Mouse (Mus musculus) midbrain, embryonic 12.5 days (tissue): ENCODE data around the gene Klc4. TPM values are rescaled to one million over a fixed set of nuclear protein-coding genes. Genes with fewer than 3 reads are reported as not detected.

Experiments
- ATAC-seq: fragments of 200-750 bp; cut with Nextera tagmentation; 2 replicates; pipeline ENCODE4 v1.8.0; 2017; ENCODE audit warnings: low read depth, moderate TSS enrichment, moderate library complexity; ENCODE audit not compliant: low FRiP score
- H3K27ac ChIP-seq: fragments of 300-500 bp; sonication (generic); replicated peaks from 2 replicates; pipeline ENCODE4 v1.5.1; 2016; ENCODE audit warnings: mild to moderate bottlenecking
- H3K27me3 ChIP-seq: fragments of 300-500 bp; sonication (generic); 2 replicates; pipeline ENCODE4 v1.6.1; 2016; ENCODE audit warnings: mild to moderate bottlenecking
- H3K36me3 ChIP-seq: fragments of 300-500 bp; sonication (generic); 2 replicates; pipeline ENCODE4 v1.6.1; 2016
- H3K4me1 ChIP-seq: fragments of 300-500 bp; sonication (generic); 2 replicates; pipeline ENCODE4 v1.6.1; 2016
- H3K4me2 ChIP-seq: fragments of 300-500 bp; sonication (generic); replicated peaks from 2 replicates; pipeline ENCODE4 v1.6.1; 2016; ENCODE audit warnings: mild to moderate bottlenecking, moderate library complexity
- H3K4me3 ChIP-seq: fragments of 300-500 bp; sonication (generic); 2 replicates; pipeline ENCODE4 v1.5.1; 2016; ENCODE audit warnings: mild to moderate bottlenecking
- H3K9ac ChIP-seq: fragments of 300-500 bp; sonication (generic); replicated peaks from 2 replicates; pipeline ENCODE4 v1.6.1; 2016; ENCODE audit warnings: mild to moderate bottlenecking, moderate library complexity
- H3K9me3 ChIP-seq: fragments of 300-500 bp; sonication (generic); 2 replicates; pipeline ENCODE4 v1.6.1; 2016; ENCODE audit warnings: mild to moderate bottlenecking
- WGBS: fragments of 180-500 bp; shearing (Covaris S2); methylation state at CpG from one replicate; pipeline ENCODE4 v1.1.7; 2016; 5-methylcytosine and 5-hydroxymethylcytosine counted together
- polyA plus RNA-seq: library from polyadenylated mRNA; unstranded; fragments of >200 nt; fragmentation: Nextera tagmentation; extraction: Ambion mirVana; gene quantifications from 2 replicates; pipeline ENCODE4 v1.2.1, GENCODE M21; 2016

The Klc4 gene
- polyA plus RNA-seq, 1 experiment from 2014 or later, result 43.6 TPM

GRCm38 (mm10) chr17:46613229-46613628 is 32.6 kb downstream of the Klc4 start:
- H3K27me3 ChIP-seq, result no peaks in the 10 kb centered on the region
- no peak overlapping the region for H3K4me2 ChIP-seq
- 0 out of 2 replicates have a peak, but pooled peaks cover 2% of the 10 kb centered on the region for H3K36me3 ChIP-seq
- H3K9me3 ChIP-seq, result no peaks in the 10 kb centered on the region
- 0 out of 2 replicates have a peak overlapping the region, but pooled peaks have one; percentile 11 for H3K9ac ChIP-seq
- no peak for ATAC-seq
- H3K4me1 ChIP-seq, result peaks cover 51% of the 10 kb centered on the region
- no peak overlapping the region for H3K4me3 ChIP-seq
- peak overlapping the region; percentile 52; the same call in 1 of the 2 replicates for H3K27ac ChIP-seq
- WGBS, result 53% methylated on average over 3 of the region's 3 CpGs

GRCm38 (mm10) chr17:46612820-46613219 is 33.0 kb downstream of the Klc4 start:
- Histone ChIP-seq H3K9ac (no peak overlapping the region), H3K9me3 (no peaks in the 10 kb centered on the region), H3K36me3 (0 out of 2 replicates have a peak, but pooled peaks cover 2% of the 10 kb centered on the region), H3K4me3 (no peak overlapping the region), H3K4me2 (no peak overlapping the region), H3K4me1 (peaks cover 47% of the 10 kb centered on the region), H3K27ac (no peak overlapping the region; the same call in 1 of the 2 replicates), H3K27me3 (no peaks in the 10 kb centered on the region)
- ATAC-seq, result no peak
- 56% methylated on average over 4 of the region's 4 CpGs for WGBS

DNA sequence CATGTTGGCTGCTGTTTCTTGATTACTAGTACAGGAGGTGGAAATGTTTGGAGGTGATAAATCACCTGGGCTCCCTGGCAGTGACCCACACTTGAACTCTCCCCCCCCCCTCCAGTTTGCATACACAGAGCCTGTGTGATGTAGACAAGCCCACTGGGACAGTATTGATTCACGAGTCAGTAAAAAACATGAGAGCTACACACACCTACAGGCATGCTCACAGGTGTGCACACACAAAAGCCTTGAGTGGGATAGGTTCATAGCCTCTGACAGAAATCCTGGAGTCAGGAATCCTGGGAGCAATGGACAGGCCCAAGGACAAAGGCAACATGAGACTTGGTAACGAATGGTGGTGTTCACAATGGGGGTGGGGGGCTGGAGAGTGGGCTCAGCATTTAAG is 33.6 kb downstream of the Klc4 start:
- Histone ChIP-seq H3K36me3 (0 out of 2 replicates have a peak, but pooled peaks cover 2% of the 10 kb centered on the region), H3K9ac (no peak overlapping the region), H3K4me3 (no peak overlapping the region), H3K9me3 (no peaks in the 10 kb centered on the region), H3K27ac (no peak overlapping the region), H3K27me3 (no peaks in the 10 kb centered on the region), H3K4me2 (no peak overlapping the region), H3K4me1 (peaks cover 40% of the 10 kb centered on the region)
- WGBS, result 80% methylated on average over 2 of the region's 2 CpGs
- ATAC-seq, result no peak

DNA sequence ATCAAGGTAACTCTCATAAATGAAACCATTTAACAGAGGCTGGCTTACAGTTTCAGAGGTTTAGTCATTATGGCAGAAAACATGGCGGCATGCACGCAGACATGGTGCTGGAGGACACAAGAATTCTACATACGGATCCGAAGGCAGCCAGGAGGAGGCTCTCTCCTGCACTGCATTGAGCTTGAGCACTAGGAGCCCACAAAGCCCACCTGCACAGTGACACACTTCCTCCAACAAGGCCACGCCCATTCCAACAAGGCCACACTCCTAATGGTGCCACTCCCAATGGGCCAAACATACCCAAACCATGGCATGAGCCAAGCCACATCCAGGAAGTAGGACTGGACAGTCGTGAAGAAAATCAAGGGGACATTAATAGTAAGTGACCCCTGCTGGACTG is 34.5 kb downstream of the Klc4 start:
- Histone ChIP-seq H3K27ac (no peak overlapping the region), H3K4me1 (peaks cover 35% of the 10 kb centered on the region), H3K4me2 (no peak overlapping the region), H3K4me3 (no peak overlapping the region), H3K27me3 (no peaks in the 10 kb centered on the region), H3K9me3 (no peaks in the 10 kb centered on the region), H3K9ac (no peak overlapping the region), H3K36me3 (0 out of 2 replicates have a peak, but pooled peaks cover 2% of the 10 kb centered on the region)
- 95% methylated on average over 6 of the region's 6 CpGs for WGBS
- no peak for ATAC-seq

DNA sequence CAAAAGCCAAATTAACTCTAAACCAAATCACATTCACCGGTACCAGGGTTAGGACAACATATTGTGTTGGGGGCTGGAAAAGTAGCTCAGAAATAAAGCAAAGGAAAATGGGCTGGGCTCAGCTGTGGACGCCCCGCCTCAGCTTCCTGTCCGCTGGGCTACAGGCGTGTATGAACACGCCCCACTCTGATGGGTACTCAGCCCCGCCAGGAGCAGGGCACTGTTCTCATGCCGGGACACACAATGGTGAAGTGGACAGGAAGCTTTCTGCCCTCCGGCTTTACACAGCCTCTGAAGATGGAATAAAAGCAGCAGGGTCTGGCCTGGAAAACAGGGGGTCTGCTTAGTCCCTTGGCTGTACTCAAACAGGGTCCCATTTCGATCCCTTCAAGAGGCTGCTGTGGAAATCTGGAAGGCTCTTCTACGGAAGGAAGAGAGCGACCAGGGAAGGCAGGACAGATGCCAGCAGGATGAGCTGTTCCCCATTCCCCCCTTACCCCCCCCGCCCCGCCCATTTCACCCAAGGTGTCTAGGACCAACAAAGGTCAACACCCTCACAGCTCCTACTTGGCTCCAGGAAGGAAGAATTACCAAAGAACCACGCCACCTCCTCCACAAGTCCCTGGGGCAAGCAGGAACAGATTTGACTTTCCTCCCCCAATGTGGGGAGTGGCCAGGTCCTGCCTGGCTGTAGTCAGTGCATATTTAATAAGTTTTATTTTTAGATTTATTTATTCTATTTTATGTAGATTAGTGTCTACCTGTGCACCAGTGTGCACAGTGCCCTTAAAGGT is 35.9 kb downstream of the Klc4 start:
- Histone ChIP-seq H3K9ac (no peak overlapping the region), H3K4me1 (peaks cover 41% of the 10 kb centered on the region), H3K27ac (peak overlapping the region; percentile 25; the same call in 1 of the 2 replicates), H3K27me3 (no peaks in the 10 kb centered on the region), H3K9me3 (no peaks in the 10 kb centered on the region), H3K36me3 (0 out of 2 replicates have a peak, but pooled peaks cover 2% of the 10 kb centered on the region), H3K4me3 (no peak overlapping the region), H3K4me2 (no peak overlapping the region)
- ATAC-seq, result no peak
- WGBS, result 67% methylated on average over 15 of the region's 15 CpGs

DNA sequence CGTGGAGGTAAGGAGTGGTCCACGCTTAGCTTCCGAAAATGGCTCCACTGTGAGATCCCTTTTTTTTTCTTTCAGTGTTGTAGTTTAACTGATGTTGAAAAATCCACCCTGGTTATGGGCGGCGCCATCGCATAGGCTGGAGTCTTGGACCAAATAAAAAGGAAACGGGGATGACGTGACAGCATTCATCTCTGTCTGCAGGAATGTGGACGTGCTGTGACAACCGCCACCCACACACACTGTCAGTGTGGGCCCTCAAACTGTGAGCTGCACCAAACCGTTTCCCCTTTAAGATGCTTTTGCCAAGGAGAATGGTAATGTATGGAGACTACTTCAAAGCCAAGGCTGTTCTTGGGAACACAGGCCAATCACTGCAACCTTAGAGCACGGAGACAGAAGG is 39.8 kb downstream of the Klc4 start:
- H3K27me3 ChIP-seq, result no peaks in the 10 kb centered on the region
- H3K36me3 ChIP-seq, result 0 out of 2 replicates have a peak, but pooled peaks cover 2% of the 10 kb centered on the region
- no peaks in the 10 kb centered on the region for H3K9me3 ChIP-seq
- H3K4me3 ChIP-seq, result no peak overlapping the region
- WGBS, result 81% methylated on average over 12 of the region's 12 CpGs
- no peak for ATAC-seq
- peaks cover 24% of the 10 kb centered on the region for H3K4me1 ChIP-seq
- peak overlapping the region; percentile 52; the same call in 1 of the 2 replicates for H3K27ac ChIP-seq
- H3K9ac ChIP-seq, result no peak overlapping the region
- no peak overlapping the region for H3K4me2 ChIP-seq

GRCm38 (mm10) chr17:46605126-46605525 is 40.7 kb downstream of the Klc4 start:
- Histone ChIP-seq H3K9me3 (no peaks in the 10 kb centered on the region), H3K27me3 (no peaks in the 10 kb centered on the region), H3K36me3 (no peaks in the 10 kb centered on the region), H3K4me1 (peaks cover 20% of the 10 kb centered on the region), H3K4me2 (no peak overlapping the region), H3K27ac (peak overlapping the region; percentile 52), H3K9ac (no peak overlapping the region), H3K4me3 (no peak overlapping the region)
- ATAC-seq, result no peak; the same call in 1 of the 2 replicates
- 56% methylated on average over 5 of the region's 5 CpGs for WGBS

DNA sequence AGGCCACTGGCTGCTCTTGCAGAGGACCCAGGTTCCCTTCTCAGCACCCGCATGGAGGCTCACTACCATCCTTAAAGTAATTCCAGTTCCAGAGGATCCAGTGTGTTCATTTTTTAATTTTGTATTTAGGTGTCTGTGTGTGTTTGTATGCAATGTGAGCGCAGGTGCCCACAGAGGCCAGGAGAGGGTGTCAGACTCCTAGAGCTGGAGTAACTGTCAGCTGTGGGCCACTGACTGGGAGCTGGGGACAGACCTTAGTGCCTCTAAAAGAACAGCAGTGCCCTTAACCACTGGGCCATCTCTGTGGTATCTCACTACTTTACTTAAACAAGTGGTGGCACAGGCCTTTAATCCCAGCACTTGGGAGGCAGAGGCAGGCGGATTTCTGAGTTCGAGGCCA is 42.6 kb downstream of the Klc4 start:
- H3K36me3 ChIP-seq, result 0 out of 2 replicates have a peak, but pooled peaks cover under 1% of the 10 kb centered on the region
- 95% methylated on average over 4 of the region's 4 CpGs for WGBS
- H3K9me3 ChIP-seq, result no peaks in the 10 kb centered on the region
- no peak overlapping the region for H3K4me2 ChIP-seq
- no peak for ATAC-seq
- H3K4me1 ChIP-seq, result peaks cover 17% of the 10 kb centered on the region
- H3K4me3 ChIP-seq, result no peak overlapping the region
- H3K9ac ChIP-seq, result no peak overlapping the region
- no peaks in the 10 kb centered on the region for H3K27me3 ChIP-seq
- no peak overlapping the region for H3K27ac ChIP-seq

GRCm38 (mm10) chr17:46602212-46602611 is 43.6 kb downstream of the Klc4 start:
- H3K27me3 ChIP-seq, result no peaks in the 10 kb centered on the region
- no peak overlapping the region for H3K9ac ChIP-seq
- no peak overlapping the region for H3K4me2 ChIP-seq
- no peaks in the 10 kb centered on the region for H3K9me3 ChIP-seq
- ATAC-seq, result no peak
- 89% methylated on average over 9 of the region's 9 CpGs for WGBS
- 0 out of 2 replicates have a peak, but pooled peaks cover 6% of the 10 kb centered on the region for H3K36me3 ChIP-seq
- no peak overlapping the region for H3K27ac ChIP-seq
- H3K4me1 ChIP-seq, result peaks cover 17% of the 10 kb centered on the region
- H3K4me3 ChIP-seq, result no peak overlapping the region

DNA sequence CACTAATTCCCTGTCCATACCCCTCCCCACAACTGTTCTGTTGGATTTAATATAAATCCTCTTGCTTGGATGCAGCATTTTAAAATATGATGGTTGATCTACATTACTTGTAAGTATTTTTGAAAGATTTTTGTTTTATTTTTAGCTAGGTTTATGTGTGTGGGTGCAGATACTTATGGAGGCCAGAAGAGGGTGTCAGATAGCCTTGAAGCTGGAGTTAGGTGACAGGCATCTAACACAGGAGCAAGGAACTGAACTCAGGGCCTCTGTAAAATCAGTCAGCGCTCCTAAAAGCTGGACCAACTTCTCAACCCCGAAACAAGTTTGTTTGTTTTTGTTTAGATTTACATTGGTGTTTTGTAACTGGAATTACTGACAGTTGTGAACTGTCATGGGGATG is 45.3 kb downstream of the Klc4 start:
- WGBS, result 92% methylated on average over 2 of the region's 2 CpGs
- Histone ChIP-seq H3K9ac (no peak overlapping the region), H3K4me2 (no peak overlapping the region), H3K9me3 (no peaks in the 10 kb centered on the region), H3K27me3 (no peaks in the 10 kb centered on the region), H3K4me1 (peaks cover 14% of the 10 kb centered on the region), H3K36me3 (0 out of 2 replicates have a peak, but pooled peaks cover 6% of the 10 kb centered on the region), H3K27ac (no peak overlapping the region), H3K4me3 (no peak overlapping the region)
- no peak for ATAC-seq

- Histone ChIP-seq H3K9me3 (no peaks in the 10 kb centered on the region), H3K27ac (no peak overlapping the region), H3K27me3 (no peaks in the 10 kb centered on the region), H3K9ac (no peak overlapping the region), H3K4me3 (no peak overlapping the region), H3K36me3 (0 out of 2 replicates have a peak, but pooled peaks cover 6% of the 10 kb centered on the region), H3K4me2 (no peak overlapping the region), H3K4me1 (peaks cover 13% of the 10 kb centered on the region)
- ATAC-seq, result no peak
- 85% methylated on average over 4 of the region's 4 CpGs for WGBS
These were observed 46.9 kb downstream of the Klc4 start for GRCm38 (mm10) chr17:46598963-46599362.

GRCm38 (mm10) chr17:46597956-46598355 is 47.9 kb downstream of the Klc4 start:
- H3K9me3 ChIP-seq, result no peaks in the 10 kb centered on the region
- no peak for ATAC-seq
- 92% methylated on average over 11 of the region's 11 CpGs for WGBS
- no peaks in the 10 kb centered on the region for H3K27me3 ChIP-seq
- no peak overlapping the region for H3K4me2 ChIP-seq
- no peak overlapping the region for H3K27ac ChIP-seq
- H3K4me3 ChIP-seq, result no peak overlapping the region
- H3K36me3 ChIP-seq, result 0 out of 2 replicates have a peak, but pooled peaks cover 6% of the 10 kb centered on the region
- peaks cover 13% of the 10 kb centered on the region for H3K4me1 ChIP-seq
- no peak overlapping the region for H3K9ac ChIP-seq
